Mouse (Mus musculus) liver, adult 2 months (tissue): ENCODE data around the gene Tbc1d10c.

Source experiments
- CTCF ChIP-seq: fragments of 200-500 bp; IDR thresholded peaks from 2 replicates; pipeline ENCODE4 v1.5.1; 2011; ENCODE audit warnings: low read depth, low read length, control low read depth
- POLR2A ChIP-seq: fragments of 200-500 bp; IDR thresholded peaks from 2 replicates; pipeline ENCODE4 v1.6.1; 2011; ENCODE audit warnings: low read length, control low read depth; ENCODE audit not compliant: insufficient read depth; ENCODE audit errors: extremely low read depth

- peak; percentile 48 for TF ChIP-seq CTCF
- no peak for TF ChIP-seq POLR2A
Observed at GRCm38 (mm10) chr19:4216041-4216685, 25.1 kb upstream of the Tbc1d10c start.
